In genomic region chr1:178318002-178318388, GRCm38 (mm10) we compare ENCODE assay signal across 8 mouse cellular contexts. TPM values are rescaled to one million over a fixed set of nuclear protein-coding genes. Genes with fewer than 3 reads are reported as not detected.
DNase-seq lines count a peak whose midpoint lies in the region; ATAC-seq lines count a peak whose summit lies in the region.

No protein-coding gene starts in this region.

- H3K27ac ChIP-seq in hindbrain, embryonic 10.5 days = peak overlapping the region; percentile 100
- peak overlapping the region; percentile 94 for H3K27ac ChIP-seq in liver, embryonic 11.5 days (ENCODE audit: low read depth, low read length)

- H3K9me3 ChIP-seq in hindbrain, embryonic 10.5 days = no peaks in the 10 kb centered on the region
- H3K9me3 ChIP-seq in liver, embryonic 11.5 days (ENCODE audit: control insufficient read depth, low read length) = no peaks in the 10 kb centered on the region

- H3K9ac ChIP-seq in liver, embryonic 11.5 days (ENCODE audit: low read depth, low read length) = peak overlapping the region; percentile 79

- peaks cover 29% of the 10 kb centered on the region for H3K36me3 ChIP-seq in hindbrain, embryonic 10.5 days
- H3K36me3 ChIP-seq in liver, embryonic 11.5 days (ENCODE audit: control insufficient read depth, insufficient read depth, low read length) = peaks cover 13% of the 10 kb centered on the region

- no peaks in the 10 kb centered on the region for H3K27me3 ChIP-seq in hindbrain, embryonic 10.5 days (ENCODE audit: insufficient read depth, poor library complexity, severe bottlenecking)
- H3K27me3 ChIP-seq in liver, embryonic 11.5 days (replicated peaks; ENCODE audit: control insufficient read depth, insufficient read depth, low read length) = no peaks in the 10 kb centered on the region

- DNase-seq in ovary, adult 18-20 months (ENCODE audit: low spot score) = peak; percentile 84
- DNase-seq in ovary, postnatal 10 days (ENCODE audit: low spot score) = no peak
- DNase-seq in c-Kit-positive CD71-positive TER-119-positive erythroid progenitor cells, embryonic 14.5 days (ENCODE audit: low spot score) = peak; percentile 87
- DNase-seq in hindbrain, embryonic 10.5 days (ENCODE audit: low spot score) = no peak
- no peak for DNase-seq in liver, embryonic 11.5 days (ENCODE audit: low spot score)
- no peak for DNase-seq in cerebellum, postnatal 36 days
- DNase-seq in right cerebral cortex, postnatal 25 days = no peak

- H3K4me2 ChIP-seq in liver, embryonic 11.5 days = peak overlapping the region; percentile 70

- peaks cover 27% of the 10 kb centered on the region for H3K4me1 ChIP-seq in hindbrain, embryonic 10.5 days (replicated peaks)
- peaks cover 17% of the 10 kb centered on the region for H3K4me1 ChIP-seq in liver, embryonic 11.5 days (replicated peaks; ENCODE audit: control insufficient read depth, insufficient read depth, low read length)

- ATAC-seq in liver, embryonic 11.5 days (replicated peaks; ENCODE audit: low FRiP score) = peak; percentile 65
- ATAC-seq in monocyte, adult 5-6 weeks (replicated peaks; ENCODE audit: insufficient number of reproducible peaks, low FRiP score, low TSS enrichment, poor library complexity, severe bottlenecking) = peak; percentile 54

- H3K4me3 ChIP-seq in hindbrain, embryonic 10.5 days = peak overlapping the region; percentile 63
- peak overlapping the region; percentile 72 for H3K4me3 ChIP-seq in liver, embryonic 11.5 days (ENCODE audit: low read depth, low read length)

- under 1% methylated on average over 17 of the region's 17 CpGs for WGBS in hindbrain, embryonic 10.5 days
- under 1% methylated on average over 17 of the region's 17 CpGs for WGBS in liver, embryonic 11.5 days

RNA-seq across cellular contexts. Expression of gene Cox20, which starts 0.9 kb away (rescaled TPM):
- polyA plus RNA-seq in hindbrain, embryonic 10.5 days (2016; fragmentation: Nextera tagmentation; extraction: Ambion mirVana) = 87.1 and 109 TPM in 2 replicates
- 108 and 129 TPM in 2 replicates for polyA plus RNA-seq in liver, embryonic 11.5 days (2014; fragmentation: Nextera tagmentation; extraction: Ambion mirVana)
- 99.3 to 162 TPM (median 133 TPM) in 3 replicates for total RNA-seq in monocyte, adult 5-6 weeks (2017)

RNA-seq across cellular contexts. Expression of gene Hnrnpu, which starts 19.6 kb away (rescaled TPM):
- polyA plus RNA-seq in hindbrain, embryonic 10.5 days (2016; fragmentation: Nextera tagmentation; extraction: Ambion mirVana) = 466 and 470 TPM in 2 replicates
- polyA plus RNA-seq in liver, embryonic 11.5 days (2014; fragmentation: Nextera tagmentation; extraction: Ambion mirVana) = 571 and 620 TPM in 2 replicates
- 385 to 507 TPM (median 405 TPM) in 3 replicates for total RNA-seq in monocyte, adult 5-6 weeks (2017)

Comparison
In these comparisons a context has a peak if more than half of its experiments do, and no peak if none do; other contexts are left out.
1. DNase-seq: peak in ovary, adult 18-20 months (single experiment) and c-Kit-positive CD71-positive TER-119-positive erythroid progenitor cells, embryonic 14.5 days (single experiment); none in ovary, postnatal 10 days (single experiment), hindbrain, embryonic 10.5 days (single experiment), liver, embryonic 11.5 days (single experiment), cerebellum, postnatal 36 days (0 of 2) and right cerebral cortex, postnatal 25 days (single experiment).